Mouse (Mus musculus): ENCODE measurements around the gene Cav1. TPM values are rescaled to one million over a fixed set of nuclear protein-coding genes. Genes with fewer than 3 reads are reported as not detected.
A peak's percentile ranks its signal among the peaks of the same experiment; 100 is the strongest.

The Cav1 gene
- polyA plus RNA-seq, 1 experiment, result 61.8 TPM

DNA sequence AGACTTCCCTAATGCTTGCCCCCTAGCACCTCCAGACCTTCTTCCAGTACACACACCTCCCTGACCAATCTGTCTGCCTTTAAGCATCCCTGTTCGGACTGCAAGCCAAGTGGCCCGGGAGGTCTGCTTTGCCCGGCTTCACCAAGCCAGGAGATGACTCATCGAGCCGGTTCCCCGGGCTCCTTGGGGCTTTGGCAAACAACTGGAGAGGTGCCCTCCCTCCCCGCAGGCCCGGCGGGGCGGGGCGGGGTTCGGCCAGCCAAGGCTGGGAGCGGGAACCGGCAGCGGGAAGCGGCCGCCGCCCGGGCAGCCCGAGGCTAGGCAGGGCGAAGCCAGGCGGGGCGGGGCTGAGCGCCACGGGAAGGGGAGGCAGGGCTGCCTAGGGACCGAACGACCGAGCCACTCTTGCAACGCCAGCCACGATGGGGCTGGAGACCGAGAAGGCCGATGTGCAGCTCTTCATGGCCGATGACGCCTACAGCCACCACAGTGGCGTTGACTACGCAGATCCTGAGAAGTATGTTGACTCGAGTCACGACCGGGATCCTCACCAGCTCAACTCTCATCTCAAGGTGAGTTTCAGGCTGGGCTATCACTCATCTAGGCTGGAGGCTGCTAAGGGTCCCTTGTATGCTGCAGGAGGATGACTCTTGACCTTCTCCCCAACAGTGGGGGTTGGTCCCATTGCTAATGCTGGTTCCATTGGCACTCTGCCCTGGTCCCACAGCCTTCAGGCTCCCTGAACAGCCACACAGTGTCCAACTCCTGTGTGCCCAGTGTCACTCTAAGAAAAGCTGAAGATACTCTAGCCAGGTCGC lies 25.0 kb upstream of the Cav1 start, which contains the start of gene Cav2:
Cav2 (plus strand) TSS at position 247 of the 818 bp plus-strand sequence.
- Histone ChIP-seq H3K36me3 (ENCODE audit: control insufficient read depth, insufficient read depth, low read length) (no peaks in the 10 kb centered on the region), H3K27ac (ENCODE audit: insufficient read depth, low read length) (peak within 1 kb of the TSS; percentile 58), H3K4me1 (ENCODE audit: control insufficient read depth, insufficient read depth, insufficient read length) (peaks cover 9% of the 10 kb centered on the region), H3K4me3 (ENCODE audit: extremely low read depth, insufficient read depth, insufficient read length) (peak within 1 kb of the TSS; percentile 56), H3K27me3 (ENCODE audit: control insufficient read depth, insufficient read depth, low read length) (no peaks in the 10 kb centered on the region)
- TF ChIP-seq CTCF (IDR thresholded peaks at IDR 0.05; ENCODE audit: extremely low read depth, insufficient read depth, insufficient read length, insufficient replicate concordance), result no peak
- no peak for TF ChIP-seq POLR2A (IDR thresholded peaks at IDR 0.05; ENCODE audit: low read depth, low read length)
- WGBS, result 2% methylated on average over 40 of the region's 40 CpGs
- DNase-seq (ENCODE audit: low read depth in 1 of 2, low spot score in 2 of 2), result peak in 1 of 2 experiments; percentile 25

DNA sequence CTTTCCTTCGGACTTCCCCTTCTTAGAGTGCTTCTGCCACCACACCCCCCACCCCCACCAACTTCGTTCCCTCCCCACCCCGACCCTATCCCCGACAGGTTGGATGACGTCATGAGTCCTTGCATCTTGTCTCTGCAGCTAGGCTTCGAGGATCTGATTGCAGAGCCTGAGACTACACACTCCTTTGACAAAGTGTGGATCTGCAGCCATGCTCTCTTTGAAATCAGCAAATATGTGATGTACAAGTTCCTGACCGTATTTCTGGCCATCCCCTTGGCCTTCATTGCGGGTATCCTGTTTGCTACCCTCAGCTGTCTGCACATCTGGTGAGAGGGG lies 24.4 kb upstream of the Cav1 start:
- DNase-seq (ENCODE audit: low read depth in 1 of 2, low spot score in 2 of 2), result no peak
- Histone ChIP-seq H3K4me1 (ENCODE audit: control insufficient read depth, insufficient read depth, insufficient read length) (peaks cover 11% of the 10 kb centered on the region), H3K36me3 (ENCODE audit: control insufficient read depth, insufficient read depth, low read length) (no peaks in the 10 kb centered on the region), H3K27ac (ENCODE audit: insufficient read depth, low read length) (peak overlapping the region; percentile 58; the same call in 1 of the 2 replicates), H3K27me3 (ENCODE audit: control insufficient read depth, insufficient read depth, low read length) (no peaks in the 10 kb centered on the region), H3K4me3 (ENCODE audit: extremely low read depth, insufficient read depth, insufficient read length) (peak overlapping the region; percentile 56)
- WGBS, result 8% methylated on average over 8 of the region's 8 CpGs
- TF ChIP-seq CTCF (IDR thresholded peaks at IDR 0.05; ENCODE audit: extremely low read depth, insufficient read depth, insufficient read length, insufficient replicate concordance), result no peak
- no peak for TF ChIP-seq POLR2A (IDR thresholded peaks at IDR 0.05; ENCODE audit: low read depth, low read length)

DNA sequence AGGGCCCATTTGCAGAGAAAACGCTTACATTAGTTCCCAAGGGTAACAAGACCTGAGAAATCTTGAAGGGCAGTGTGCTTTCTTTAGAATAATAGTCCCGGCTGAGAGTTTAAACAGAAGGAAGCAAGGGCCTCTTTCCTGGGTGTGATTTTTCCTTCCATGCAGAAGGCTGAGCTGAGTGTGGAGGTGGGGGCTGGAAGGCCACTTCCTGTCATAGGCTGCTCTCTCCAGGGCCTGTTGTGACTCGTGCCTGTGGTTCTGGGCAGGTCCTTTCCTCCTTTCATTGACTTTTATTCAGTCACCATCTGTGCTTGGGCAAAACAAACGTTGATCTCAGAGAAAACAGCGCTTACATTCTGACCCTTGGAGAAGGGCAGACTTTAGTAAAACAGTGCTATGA lies 24.0 kb upstream of the Cav1 start:
- DNase-seq (ENCODE audit: low read depth in 1 of 2, low spot score in 2 of 2), result no peak
- H3K27ac ChIP-seq (ENCODE audit: insufficient read depth, low read length), result no peak overlapping the region
- H3K36me3 ChIP-seq (ENCODE audit: control insufficient read depth, insufficient read depth, low read length), result no peaks in the 10 kb centered on the region
- H3K27me3 ChIP-seq (ENCODE audit: control insufficient read depth, insufficient read depth, low read length), result no peaks in the 10 kb centered on the region
- no peak overlapping the region for H3K4me3 ChIP-seq (ENCODE audit: extremely low read depth, insufficient read depth, insufficient read length)
- TF ChIP-seq CTCF (IDR thresholded peaks at IDR 0.05; ENCODE audit: extremely low read depth, insufficient read depth, insufficient read length, insufficient replicate concordance) (no peak), POLR2A (IDR thresholded peaks at IDR 0.05; ENCODE audit: low read depth, low read length) (no peak)
- H3K4me1 ChIP-seq (ENCODE audit: control insufficient read depth, insufficient read depth, insufficient read length), result peaks cover 12% of the 10 kb centered on the region
- 16% methylated on average over 5 of the region's 5 CpGs for WGBS

DNA sequence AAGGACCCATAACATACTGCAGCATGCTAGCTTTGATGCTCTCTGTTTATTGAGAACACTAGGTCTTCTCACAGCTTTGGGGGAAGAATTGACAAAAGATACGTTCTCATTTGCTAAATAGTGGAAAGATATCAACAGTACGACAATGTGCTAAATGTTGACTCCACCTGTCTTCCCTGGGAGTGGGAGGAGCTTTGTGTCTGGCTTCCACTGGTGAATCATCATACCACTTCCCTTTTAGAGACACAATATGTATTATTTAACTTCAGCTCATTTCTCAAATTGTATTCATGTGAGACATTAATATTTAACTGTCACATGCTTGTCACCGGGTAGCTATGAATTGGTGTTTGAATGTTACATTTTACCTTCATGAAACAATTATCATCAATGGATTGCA lies 22.3 kb upstream of the Cav1 start:
- Histone ChIP-seq H3K27me3 (ENCODE audit: control insufficient read depth, insufficient read depth, low read length) (no peaks in the 10 kb centered on the region), H3K4me3 (ENCODE audit: extremely low read depth, insufficient read depth, insufficient read length) (no peak overlapping the region), H3K27ac (ENCODE audit: insufficient read depth, low read length) (no peak overlapping the region), H3K36me3 (ENCODE audit: control insufficient read depth, insufficient read depth, low read length) (no peaks in the 10 kb centered on the region), H3K4me1 (ENCODE audit: control insufficient read depth, insufficient read depth, insufficient read length) (peaks cover 12% of the 10 kb centered on the region)
- no peak for DNase-seq (ENCODE audit: low read depth in 1 of 2, low spot score in 2 of 2)
- TF ChIP-seq CTCF (IDR thresholded peaks at IDR 0.05; ENCODE audit: extremely low read depth, insufficient read depth, insufficient read length, insufficient replicate concordance), result no peak
- TF ChIP-seq POLR2A (IDR thresholded peaks at IDR 0.05; ENCODE audit: low read depth, low read length), result no peak
- WGBS, result 30% methylated on average over 3 of the region's 3 CpGs

DNA sequence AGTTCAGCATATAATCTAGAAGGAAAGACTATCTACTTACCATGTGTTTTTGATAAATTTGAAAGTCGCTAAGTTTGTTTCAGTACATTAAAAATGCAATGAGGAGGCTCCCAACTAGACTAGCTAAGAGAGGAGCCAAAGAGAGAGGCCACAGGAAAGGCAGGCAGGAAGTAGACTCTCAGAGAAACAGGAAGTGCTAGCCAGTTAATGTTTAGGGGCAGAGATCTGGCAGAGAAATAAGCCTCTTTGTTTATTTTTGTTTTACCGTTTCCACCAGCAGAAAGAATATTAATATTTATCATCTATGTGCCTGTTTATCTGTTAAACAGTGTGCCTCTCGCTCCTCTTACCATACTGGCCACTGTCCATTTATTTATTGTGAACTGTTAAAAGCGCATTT lies 19.8 kb upstream of the Cav1 start:
- peaks cover 8% of the 10 kb centered on the region; the same call in 1 of the 2 replicates for H3K4me1 ChIP-seq (ENCODE audit: control insufficient read depth, insufficient read depth, insufficient read length)
- H3K36me3 ChIP-seq (ENCODE audit: control insufficient read depth, insufficient read depth, low read length), result no peaks in the 10 kb centered on the region
- H3K27me3 ChIP-seq (ENCODE audit: control insufficient read depth, insufficient read depth, low read length), result no peaks in the 10 kb centered on the region
- no peak for DNase-seq (ENCODE audit: low read depth in 1 of 2, low spot score in 2 of 2)
- 43% methylated on average over 4 of the region's 4 CpGs for WGBS
- H3K4me3 ChIP-seq (ENCODE audit: extremely low read depth, insufficient read depth, insufficient read length), result no peak overlapping the region
- no peak for TF ChIP-seq POLR2A (IDR thresholded peaks at IDR 0.05; ENCODE audit: low read depth, low read length)
- no peak for TF ChIP-seq CTCF (IDR thresholded peaks at IDR 0.05; ENCODE audit: extremely low read depth, insufficient read depth, insufficient read length, insufficient replicate concordance)
- no peak overlapping the region for H3K27ac ChIP-seq (ENCODE audit: insufficient read depth, low read length)

DNA sequence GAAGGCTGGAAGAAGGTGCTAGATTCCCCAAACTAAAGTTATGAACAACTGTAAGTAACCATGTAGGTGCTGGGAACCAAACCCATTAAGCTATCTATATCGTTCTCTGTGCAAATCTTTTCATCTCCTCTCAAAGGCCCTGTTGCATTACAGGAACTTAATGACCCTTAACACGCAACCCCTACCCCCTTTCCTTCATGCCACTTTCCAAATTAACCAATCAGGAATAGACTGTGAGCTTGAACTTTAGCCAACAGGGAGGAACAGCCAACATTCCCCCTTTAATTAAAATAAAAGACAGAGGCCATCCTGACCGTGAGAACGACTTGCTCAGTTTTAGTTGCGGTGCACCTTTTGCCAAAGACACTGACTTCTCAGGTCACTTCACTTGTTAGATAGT lies 11.0 kb upstream of the Cav1 start:
- H3K27ac ChIP-seq (ENCODE audit: insufficient read depth, low read length), result no peak overlapping the region
- H3K4me1 ChIP-seq (ENCODE audit: control insufficient read depth, insufficient read depth, insufficient read length), result no peaks in the 10 kb centered on the region
- no peak for TF ChIP-seq CTCF (IDR thresholded peaks at IDR 0.05; ENCODE audit: extremely low read depth, insufficient read depth, insufficient read length, insufficient replicate concordance)
- H3K27me3 ChIP-seq (ENCODE audit: control insufficient read depth, insufficient read depth, low read length), result no peaks in the 10 kb centered on the region
- no peaks in the 10 kb centered on the region for H3K36me3 ChIP-seq (ENCODE audit: control insufficient read depth, insufficient read depth, low read length)
- H3K4me3 ChIP-seq (ENCODE audit: extremely low read depth, insufficient read depth, insufficient read length), result no peak overlapping the region
- DNase-seq (ENCODE audit: low read depth in 1 of 2, low spot score in 2 of 2), result no peak
- WGBS, result 94% methylated on average over 5 of the region's 5 CpGs

All from spleen, adult 2 months (tissue).